In the genomic region with DNA sequence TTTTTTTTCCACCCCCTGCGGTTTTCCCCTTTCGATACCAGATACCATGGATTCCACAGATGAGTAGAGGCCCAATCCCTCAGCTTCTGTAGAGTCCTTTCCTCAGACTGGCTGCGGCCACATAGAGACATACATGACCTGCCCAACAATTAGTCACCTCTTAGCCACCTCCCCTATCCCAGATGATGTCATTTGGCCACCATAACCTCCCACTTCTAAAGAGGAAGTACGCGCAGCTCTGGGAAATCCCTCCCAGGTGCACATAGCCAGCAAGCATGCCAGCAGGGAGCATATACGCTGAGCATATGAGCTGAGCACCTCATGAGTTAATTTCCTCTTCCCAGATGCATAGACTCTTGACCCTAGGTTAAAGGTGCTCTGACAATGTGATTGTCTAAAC, we compare ENCODE assay signal across 18 mouse cellular contexts. TPM values are rescaled to one million over a fixed set of nuclear protein-coding genes. Genes with fewer than 3 reads are reported as not detected.
DNase-seq lines count a peak whose midpoint lies in the region; ATAC-seq and TF ChIP-seq lines count a peak whose summit lies in the region.
"Had no signal": no experiment of that assay in that cellular context is flagged by ENCODE, and none has a peak within 500 bp of the region (broad histone marks: within the 10 kb centered on the region; RNA-seq: fewer than 3 reads in every experiment).

No protein-coding gene starts in this region.

- TF ChIP-seq CTCF in testis, adult 2 months (IDR thresholded peaks at IDR 0.05; ENCODE audit: control insufficient read depth, insufficient read depth, insufficient replicate concordance, low read depth, low read length) = no peak
- no peak for TF ChIP-seq CTCF in stomach, postnatal 0 days (IDR thresholded peaks at IDR 0.05; ENCODE audit: low read depth)

- WGBS in liver, embryonic 13.5 days (ENCODE audit: insufficient replicate concordance) = 69% methylated on average over 6 of the region's 6 CpGs
- WGBS in stomach, postnatal 0 days = 79% methylated on average over 6 of the region's 6 CpGs

- H3K27me3 ChIP-seq in testis, adult 2 months (ENCODE audit: control insufficient read depth, insufficient read depth, low read length) = no peaks in the 10 kb centered on the region
- no peaks in the 10 kb centered on the region for H3K27me3 ChIP-seq in liver, embryonic 13.5 days
- no peaks in the 10 kb centered on the region for H3K27me3 ChIP-seq in stomach, postnatal 0 days (ENCODE audit: control insufficient read depth, insufficient read depth, low read length)
- H3K27me3 ChIP-seq: embryonic facial prominence, embryonic 13.5 days; limb, embryonic 15.5 days; neural tube, embryonic 13.5 days had no signal

- TF ChIP-seq EP300 in stomach, postnatal 0 days (optimal IDR thresholded peaks at IDR 0.05) = no peak

- H3K4me3 ChIP-seq in testis, adult 2 months (ENCODE audit: control insufficient read depth, low read depth, low read length) = peak overlapping the region; percentile 34; the same call in 1 of the 2 replicates
- no peak overlapping the region for H3K4me3 ChIP-seq in liver, embryonic 13.5 days (replicated peaks)
- no peak overlapping the region for H3K4me3 ChIP-seq in stomach, postnatal 0 days (ENCODE audit: low read depth, low read length)
- H3K4me3 ChIP-seq: embryonic facial prominence, embryonic 13.5 days; forebrain, embryonic 10.5 days; limb, embryonic 15.5 days; neural tube, embryonic 13.5 days had no signal

- ATAC-seq in liver, embryonic 13.5 days (ENCODE audit: low read depth) = no peak; the same call in 1 of the 2 replicates
- peak; percentile 90 for ATAC-seq in stomach, postnatal 0 days (ENCODE audit: low FRiP score, low TSS enrichment)
- ATAC-seq: midbrain, embryonic 16.5 days had no signal

- H3K4me1 ChIP-seq in testis, adult 2 months (ENCODE audit: control insufficient read depth, insufficient read depth, low read length) = no peaks in the 10 kb centered on the region
- H3K4me1 ChIP-seq in liver, embryonic 13.5 days (replicated peaks) = peaks cover 26% of the 10 kb centered on the region
- H3K4me1 ChIP-seq in stomach, postnatal 0 days (replicated peaks; ENCODE audit: control insufficient read depth, insufficient read depth) = no peaks in the 10 kb centered on the region
- H3K4me1 ChIP-seq: embryonic facial prominence, embryonic 13.5 days; limb, embryonic 15.5 days; neural tube, embryonic 13.5 days had no signal

- no peak for TF ChIP-seq POLR2A in testis, adult 2 months (IDR thresholded peaks at IDR 0.05; ENCODE audit: control insufficient read depth, low read depth, low read length)

- no peak overlapping the region for H3K27ac ChIP-seq in testis, adult 2 months (ENCODE audit: control insufficient read depth, insufficient read depth, low read depth, low read length)
- H3K27ac ChIP-seq in liver, embryonic 13.5 days = 0 out of 2 replicates have a peak overlapping the region, but pooled peaks have one; percentile 14
- no peak overlapping the region for H3K27ac ChIP-seq in stomach, postnatal 0 days (replicated peaks)
- H3K27ac ChIP-seq: embryonic facial prominence, embryonic 13.5 days; forebrain, embryonic 10.5 days; limb, embryonic 15.5 days; neural tube, embryonic 13.5 days had no signal

- no peak for DNase-seq in testis, postnatal 10 days (ENCODE audit: low spot score)
- peak; percentile 78 for DNase-seq in ZHBTc4 (ENCODE audit: low read depth, low spot score)
- DNase-seq in liver, embryonic 13.5 days = no peak
- DNase-seq in stomach, postnatal 0 days (ENCODE audit: low spot score) = peak; percentile 32
- no peak for DNase-seq in layer of hippocampus, postnatal 10 days (ENCODE audit: low spot score in 2 of 2)
- no peak for DNase-seq in frontal cortex, postnatal 25 days (ENCODE audit: low spot score in 2 of 2)
- no peak for DNase-seq in gastrocnemius, postnatal 25 days
- DNase-seq: cerebellum, postnatal 36 days; heart, adult 18-20 months; heart, postnatal 36 days; kidney, postnatal 4 days had no signal

- no peak overlapping the region for H3K9ac ChIP-seq in liver, embryonic 13.5 days
- no peak overlapping the region for H3K9ac ChIP-seq in stomach, postnatal 0 days (ENCODE audit: low read length)
- H3K9ac ChIP-seq: embryonic facial prominence, embryonic 13.5 days; limb, embryonic 15.5 days; neural tube, embryonic 13.5 days had no signal

- no peaks in the 10 kb centered on the region for H3K36me3 ChIP-seq in testis, adult 2 months (ENCODE audit: control insufficient read depth, insufficient read depth, low read length)
- no peaks in the 10 kb centered on the region for H3K36me3 ChIP-seq in liver, embryonic 13.5 days
- H3K36me3 ChIP-seq in stomach, postnatal 0 days (ENCODE audit: control insufficient read depth, insufficient read depth, low read length) = no peaks in the 10 kb centered on the region
- H3K36me3 ChIP-seq: embryonic facial prominence, embryonic 13.5 days; forebrain, embryonic 10.5 days; limb, embryonic 15.5 days; neural tube, embryonic 13.5 days had no signal

- H3K9me3 ChIP-seq in liver, embryonic 13.5 days (replicated peaks) = no peaks in the 10 kb centered on the region
- H3K9me3 ChIP-seq in stomach, postnatal 0 days (ENCODE audit: control insufficient read depth, low read length) = no peaks in the 10 kb centered on the region
- H3K9me3 ChIP-seq: embryonic facial prominence, embryonic 13.5 days; forebrain, embryonic 10.5 days; limb, embryonic 15.5 days; neural tube, embryonic 13.5 days had no signal

- H3K4me2 ChIP-seq in liver, embryonic 13.5 days = no peak overlapping the region
- no peak overlapping the region for H3K4me2 ChIP-seq in stomach, postnatal 0 days (replicated peaks; ENCODE audit: low read depth)
- H3K4me2 ChIP-seq: embryonic facial prominence, embryonic 13.5 days; limb, embryonic 15.5 days; neural tube, embryonic 13.5 days had no signal

RNA-seq across cellular contexts. Expression of gene Pla1a, which starts 26.2 kb away (rescaled TPM):
- 3.7 and 4.7 TPM in 2 replicates for polyA plus RNA-seq in testis, adult 2 months (2012; rRNA removed)
- 8.4 and 9.2 TPM in 2 replicates for polyA plus RNA-seq in liver, embryonic 13.5 days (2015; fragmentation: Nextera tagmentation; extraction: Ambion mirVana)
- polyA plus RNA-seq in stomach, postnatal 0 days (2015; fragmentation: Nextera tagmentation; extraction: Ambion mirVana) = 0.11 and 0.34 TPM in 2 replicates
- under 1 TPM; 0.62 to 0.98 TPM for total RNA-seq in layer of hippocampus, postnatal 10 days (2021)
- 1 to 10 TPM; 3.0 to 3.6 TPM for total RNA-seq in gastrocnemius, postnatal 25 days (2021)
- polyA plus RNA-seq: forebrain, embryonic 10.5 days had no signal

RNA-seq across cellular contexts. Expression of gene Popdc2, which starts 44.7 kb away (rescaled TPM):
- 1.4 and 2.0 TPM in 2 replicates for polyA plus RNA-seq in testis, adult 2 months (2012; rRNA removed)
- 22.3 and 24.2 TPM in 2 replicates for polyA plus RNA-seq in liver, embryonic 13.5 days (2015; fragmentation: Nextera tagmentation; extraction: Ambion mirVana)
- 10.4 and 11.5 TPM in 2 replicates for polyA plus RNA-seq in stomach, postnatal 0 days (2015; fragmentation: Nextera tagmentation; extraction: Ambion mirVana)
- under 1 TPM; 0.23 to 0.42 TPM for total RNA-seq in layer of hippocampus, postnatal 10 days (2021)
- 10 to 100 TPM; 50.3 to 67.8 TPM for total RNA-seq in gastrocnemius, postnatal 25 days (2021)

RNA-seq across cellular contexts. Expression of gene Adprh, which starts 45.8 kb away (rescaled TPM):
- polyA plus RNA-seq in testis, adult 2 months (2012; rRNA removed) = 19.2 and 21.7 TPM in 2 replicates
- polyA plus RNA-seq in liver, embryonic 13.5 days (2015; fragmentation: Nextera tagmentation; extraction: Ambion mirVana) = 38.1 and 41.2 TPM in 2 replicates
- polyA plus RNA-seq in stomach, postnatal 0 days (2015; fragmentation: Nextera tagmentation; extraction: Ambion mirVana) = 44.4 and 46.7 TPM in 2 replicates
- 10 to 100 TPM; 60.5 to 62.9 TPM for total RNA-seq in layer of hippocampus, postnatal 10 days (2021)
- total RNA-seq in gastrocnemius, postnatal 25 days (2021) = 10 to 100 TPM; 16.9 to 19.6 TPM

RNA-seq across cellular contexts. Expression of gene Cd80, which starts 48.7 kb away (rescaled TPM):
- polyA plus RNA-seq in testis, adult 2 months (2012; rRNA removed) = 0.08 and 0.10 TPM in 2 replicates
- polyA plus RNA-seq in liver, embryonic 13.5 days (2015; fragmentation: Nextera tagmentation; extraction: Ambion mirVana) = 0.08 and 0.16 TPM in 2 replicates
- 0.45 and 0.59 TPM in 2 replicates for polyA plus RNA-seq in stomach, postnatal 0 days (2015; fragmentation: Nextera tagmentation; extraction: Ambion mirVana)
- total RNA-seq in layer of hippocampus, postnatal 10 days (2021) = under 1 TPM; 0.18 to 0.42 TPM
- total RNA-seq in gastrocnemius, postnatal 25 days (2021) = under 1 TPM; 0.15 to 0.38 TPM

RNA-seq across cellular contexts. Expression of gene Gm21987, which starts 59.9 kb away (rescaled TPM):
- not detected in 2 replicates for polyA plus RNA-seq in testis, adult 2 months (2012; rRNA removed)
- not detected in 2 replicates for polyA plus RNA-seq in liver, embryonic 13.5 days (2015; fragmentation: Nextera tagmentation; extraction: Ambion mirVana)
- polyA plus RNA-seq in stomach, postnatal 0 days (2015; fragmentation: Nextera tagmentation; extraction: Ambion mirVana) = not detected in 2 replicates
- total RNA-seq in layer of hippocampus, postnatal 10 days (2021) = not detected
- not detected for total RNA-seq in gastrocnemius, postnatal 25 days (2021)
- total RNA-seq: heart, postnatal 36 days; left cerebral cortex, adult 8-10 months had no signal
- polyA plus RNA-seq: embryonic facial prominence, embryonic 13.5 days; forebrain, embryonic 10.5 days; midbrain, embryonic 16.5 days; neural tube, embryonic 13.5 days had no signal

Comparison
In these comparisons a context has a peak if more than half of its experiments do, and no peak if none do; other contexts are left out.
1. DNase-seq: peak in ZHBTc4 (single experiment) and stomach, postnatal 0 days (single experiment); none in testis, postnatal 10 days (single experiment), liver, embryonic 13.5 days (single experiment), layer of hippocampus, postnatal 10 days (0 of 2), frontal cortex, postnatal 25 days (0 of 2) and gastrocnemius, postnatal 25 days (single experiment).